Mouse (Mus musculus) forelimb bud, embryonic 11.5 days (tissue): ENCODE measurements around the gene Rpl10a.
"Not testable (repeated sequence)": the region's sequence is repeated elsewhere in the genome, so short reads cannot be mapped to it uniquely, and the experiment has no call there.

Source experiments
- DNase-seq: peaks from one replicate; pipeline ENCODE4 v3.0.0-alpha.2; 2012; ENCODE audit warnings: low read depth, low spot score

Rpl10a gene

DNA sequence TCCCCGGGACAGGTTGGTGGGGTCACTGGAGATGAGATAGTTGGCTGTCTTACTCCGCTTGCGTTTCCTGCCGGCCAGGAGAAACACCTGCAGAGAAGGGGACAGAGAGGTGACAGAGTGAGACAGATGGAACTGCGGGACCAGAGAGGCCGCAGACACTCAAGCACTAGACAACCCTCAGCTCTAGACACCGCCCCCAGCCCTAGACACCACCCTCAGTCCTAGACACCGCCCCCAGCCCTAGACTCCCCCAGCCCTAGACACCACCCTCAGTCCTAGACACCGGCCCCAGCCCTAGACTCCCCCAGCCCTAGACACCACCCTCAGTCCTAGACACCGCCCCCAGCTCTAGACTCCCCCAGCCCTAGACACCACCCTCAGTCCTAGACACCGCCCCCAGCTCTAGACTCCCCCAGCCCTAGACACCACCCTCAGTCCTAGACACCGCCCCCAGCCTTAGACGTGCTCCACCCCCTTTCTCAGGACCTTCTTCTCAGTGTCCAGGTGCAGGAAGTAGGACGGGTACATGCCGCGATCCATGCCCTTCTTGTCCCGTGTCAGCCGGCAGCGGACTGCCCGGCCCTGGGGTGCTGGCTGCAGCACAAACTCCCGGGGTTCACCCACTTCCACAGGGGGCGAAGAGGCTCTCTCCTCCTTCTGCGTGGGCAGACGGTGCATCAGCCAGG is 30.4 kb downstream of the Rpl10a start:
- DNase-seq = not testable (repeated sequence)

DNA sequence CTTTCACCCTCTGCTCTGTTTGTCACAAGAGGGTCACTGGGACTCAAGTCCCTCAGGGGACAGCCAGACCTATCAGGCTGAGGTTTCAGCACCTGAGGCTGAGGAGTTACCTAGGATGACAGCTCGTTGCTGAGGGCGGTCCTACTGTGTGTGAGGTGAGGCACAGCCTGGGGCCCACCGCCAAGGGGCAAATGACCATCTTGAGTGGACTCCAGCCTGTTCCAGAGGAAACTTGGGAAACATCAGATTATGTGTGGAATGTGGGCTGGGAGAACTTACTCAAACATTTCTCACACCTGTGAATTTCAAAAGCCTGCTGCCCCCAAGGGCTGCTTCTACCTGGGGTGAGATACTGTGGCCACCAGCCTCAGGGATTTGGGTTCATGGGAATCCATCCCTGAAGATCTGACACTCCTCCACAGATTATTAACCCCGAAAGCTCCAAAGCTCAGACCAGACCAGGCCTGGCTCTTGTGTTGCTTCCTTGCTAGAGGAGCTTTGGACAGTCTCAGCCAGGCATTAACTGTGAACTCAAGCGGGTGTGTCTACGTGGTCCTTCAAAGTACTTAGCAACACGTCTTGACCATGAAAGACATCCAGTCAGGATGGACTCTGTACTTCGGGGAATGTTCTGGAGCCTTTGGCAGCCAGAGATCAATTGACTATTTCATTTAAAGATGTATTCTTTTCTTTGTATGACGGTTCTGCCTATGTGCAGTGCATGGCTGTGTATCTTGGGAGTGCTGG is 32.4 kb downstream of the Rpl10a start:
- DNase-seq = no peak

DNA sequence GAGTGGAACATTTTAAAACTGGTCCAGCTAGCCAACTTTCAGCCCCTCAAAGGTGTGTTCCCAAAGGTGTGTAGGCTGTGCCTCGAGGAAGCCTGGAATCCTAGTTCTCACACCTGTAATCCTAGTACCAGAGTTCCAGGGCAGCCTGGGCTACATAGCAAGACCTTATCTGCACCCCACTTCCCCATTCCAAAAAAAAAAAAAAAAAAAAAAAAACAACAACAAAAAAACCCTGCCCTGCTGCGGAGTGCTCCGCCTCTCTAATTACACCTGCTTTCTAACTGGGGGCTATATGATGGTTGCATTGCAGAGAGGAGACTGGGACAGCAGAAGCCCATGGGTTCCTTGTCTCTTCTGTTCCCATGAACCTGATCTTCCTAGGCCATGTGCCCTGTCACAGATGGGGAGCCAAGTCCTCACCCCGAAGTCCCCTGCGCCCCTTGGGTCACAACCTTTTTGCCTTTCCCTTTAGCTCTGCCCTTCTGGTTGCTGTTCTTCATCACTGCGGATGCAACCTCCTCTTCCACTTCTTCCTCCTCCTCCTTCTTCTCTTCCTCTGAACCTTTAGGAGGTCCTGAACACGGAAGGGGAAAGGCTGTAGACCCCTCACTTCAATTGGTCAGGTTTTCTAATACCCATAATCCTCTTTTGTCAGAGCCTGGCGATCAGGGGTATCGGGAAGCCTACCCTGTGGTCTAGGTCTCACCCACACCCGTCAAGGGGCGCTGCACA is 33.8 kb downstream of the Rpl10a start:
- no peak for DNase-seq

GRCm38 (mm10) chr17:28362653-28363292 is 34.5 kb downstream of the Rpl10a start:
- DNase-seq = no peak

- DNase-seq = no peak
Observed at GRCm38 (mm10) chr17:28363507-28363906, 35.2 kb downstream of the Rpl10a start.

- DNase-seq = no peak
Observed at GRCm38 (mm10) chr17:28365122-28365521, 36.9 kb downstream of the Rpl10a start, which contains the start of gene Tulp1. Gene Tulp1 (minus strand): TSS chr17:28365222.

GRCm38 (mm10) chr17:28368449-28368848 is 40.2 kb downstream of the Rpl10a start:
- peak; percentile 75 for DNase-seq

- no peak for DNase-seq
Observed at GRCm38 (mm10) chr17:28369056-28369455, 40.8 kb downstream of the Rpl10a start.

DNA sequence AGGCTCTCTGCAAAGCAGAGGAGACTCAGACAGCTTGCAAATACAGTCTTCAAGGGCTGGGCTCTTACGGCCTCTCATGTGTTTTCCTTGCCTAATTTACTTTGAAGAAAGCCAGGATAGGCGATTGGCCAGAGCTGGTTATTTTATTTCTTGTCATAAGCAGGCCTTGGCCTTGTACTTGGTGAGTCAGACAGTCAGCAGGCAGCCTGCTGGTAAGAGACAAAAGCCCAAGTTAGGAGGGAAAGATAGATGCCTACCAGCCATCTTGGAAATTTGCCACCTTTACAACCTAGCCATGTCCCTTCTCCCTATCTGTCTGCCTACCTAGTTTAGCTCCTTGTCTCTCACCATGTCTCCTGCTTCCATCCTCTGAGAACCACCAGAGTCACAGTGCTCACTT is 43.0 kb downstream of the Rpl10a start:
- DNase-seq = no peak

GRCm38 (mm10) chr17:28371941-28372340 is 43.7 kb downstream of the Rpl10a start:
- no peak for DNase-seq

DNA sequence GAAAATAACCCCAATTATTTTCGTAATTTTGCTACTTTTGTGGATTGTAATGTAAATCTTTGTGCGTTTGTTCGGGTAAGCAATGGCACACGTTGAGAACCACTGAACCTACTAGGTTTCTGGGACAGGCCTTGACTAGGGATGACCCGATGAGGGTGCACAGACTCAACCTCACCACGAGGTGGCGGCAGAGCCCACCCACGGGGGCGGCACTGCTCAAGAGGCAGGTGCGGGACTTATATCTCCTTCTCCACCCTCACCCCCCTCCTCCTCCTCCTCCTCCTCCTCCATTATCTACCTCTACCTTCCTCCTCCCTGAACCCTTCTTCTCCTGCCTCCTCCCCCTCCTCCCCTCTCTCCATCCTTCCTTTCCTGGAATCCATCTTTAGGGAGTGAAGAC is 45.5 kb downstream of the Rpl10a start:
- no peak for DNase-seq

DNA sequence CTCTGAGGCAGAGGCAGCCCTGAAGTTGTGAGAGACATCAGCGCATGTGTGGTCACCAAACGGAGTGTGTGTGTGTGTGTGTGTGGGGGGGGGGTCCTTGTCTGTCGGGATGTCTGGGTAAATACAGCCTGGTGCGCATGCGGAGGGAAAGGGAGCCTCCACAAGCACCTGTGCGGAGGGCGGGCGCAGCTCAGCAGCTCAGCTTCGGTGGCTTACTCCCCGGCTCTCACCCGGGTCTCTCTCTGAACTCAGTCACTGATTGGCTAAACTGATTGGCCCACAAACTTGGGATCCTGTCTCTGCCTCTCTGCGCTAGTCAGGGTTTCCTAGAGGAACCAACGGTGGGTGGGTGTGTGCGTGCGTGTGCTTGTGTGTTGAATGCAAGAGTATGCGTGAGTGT is 46.2 kb downstream of the Rpl10a start:
- DNase-seq = no peak

DNA sequence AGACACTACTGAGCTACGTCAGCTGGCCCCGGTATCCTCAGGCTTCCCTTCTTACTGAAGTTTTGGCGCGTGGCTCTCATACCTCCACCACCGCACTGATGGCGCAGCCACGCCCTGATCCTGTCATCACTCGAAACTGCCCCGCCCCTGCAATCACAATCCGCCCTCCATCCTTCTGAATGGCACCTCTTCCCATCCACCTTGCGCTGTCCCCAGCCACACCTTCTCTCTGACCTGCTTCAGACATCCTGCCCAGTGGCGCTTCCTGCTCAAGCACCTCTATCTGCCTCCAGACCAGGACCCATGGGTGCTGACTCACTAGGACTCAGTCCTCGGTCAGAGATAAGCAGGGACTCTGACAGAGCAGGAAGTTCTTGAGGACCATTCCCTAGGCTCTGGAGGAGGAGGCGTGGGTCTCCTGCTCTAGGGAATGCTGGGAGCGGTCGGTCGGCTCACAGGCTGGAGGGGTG is 47.4 kb downstream of the Rpl10a start:
- DNase-seq = no peak

GRCm38 (mm10) chr17:28380255-28380654 is 52.0 kb downstream of the Rpl10a start:
- no peak for DNase-seq
